Mouse (Mus musculus) lung, postnatal 0 days (tissue): ENCODE results near the gene Znrf3.

Source experiments
- CTCF ChIP-seq: IDR thresholded peaks from 2 replicates; pipeline ENCODE4 v1.5.1; 2016; ENCODE audit warnings: antibody characterized with exemption, mild to moderate bottlenecking
- EP300 ChIP-seq: IDR thresholded peaks from 2 replicates; pipeline ENCODE4 v1.6.1; 2016; ENCODE audit warnings: antibody characterized with exemption, mild to moderate bottlenecking, control low read depth

- no peak for TF ChIP-seq EP300
- TF ChIP-seq CTCF = no peak
These were observed 125.7 kb downstream of the Znrf3 start for GRCm38 (mm10) chr11:5318976-5319375.
